Mouse (Mus musculus) hematopoietic multipotent progenitor cell, adult 10-12 weeks (in vitro differentiated cells): ENCODE data around the gene Tmem165. TPM values are rescaled to one million over a fixed set of nuclear protein-coding genes. Genes with fewer than 3 reads are reported as not detected.

Source experiments
- polyA plus RNA-seq: library from polyadenylated mRNA; stranded (reverse); fragments of >175 nt; gene quantifications from 2 replicates; pipeline ENCODE4 v1.2.3, GENCODE M21; 2012; ENCODE audit warnings: low replicate concordance

Gene Tmem165
- 40.6 and 67.6 TPM in 2 replicates for polyA plus RNA-seq

GRCm38 (mm10) chr5:76183750-76184261, at the start of gene Tmem165:
Gene Tmem165 (plus strand): TSS chr5:76183880.

GRCm38 (mm10) chr5:76139808-76140729, 43.6 kb upstream of the Tmem165 start, which contains the start of gene Srd5a3:
Gene Srd5a3 (plus strand): TSS chr5:76140271.

Other genes with a start within 250 kb of the Tmem165 start
- gene Kdr, start 205.4 kb upstream of the Tmem165 start, polyA plus RNA-seq = 0.21 and 0.70 TPM in 2 replicates
- 56.9 and 206 TPM in 2 replicates for gene Srd5a3, start 43.6 kb upstream of the Tmem165 start, polyA plus RNA-seq
- gene Clock, start 120.9 kb downstream of the Tmem165 start, polyA plus RNA-seq = 2.3 and 2.4 TPM in 2 replicates
- not detected in 2 replicates for gene Pdcl2, start 147.3 kb downstream of the Tmem165 start, polyA plus RNA-seq
- gene Nmu, start 179.9 kb downstream of the Tmem165 start, polyA plus RNA-seq = not detected in 2 replicates